Comparison of ENCODE assay signal across 8 mouse cellular contexts in genomic region chr11:79338621-79339020, GRCm38 (mm10). TPM values are rescaled to one million over a fixed set of nuclear protein-coding genes. Genes with fewer than 3 reads are reported as not detected.
DNase-seq lines count a peak whose midpoint lies in the region; ATAC-seq and TF ChIP-seq lines count a peak whose summit lies in the region.

No protein-coding gene starts in this region.

- peaks cover 20% of the 10 kb centered on the region for H3K27me3 ChIP-seq in E14TG2a.4 (ENCODE audit: insufficient read depth, low read length)
- no peaks in the 10 kb centered on the region for H3K27me3 ChIP-seq in forebrain, embryonic 16.5 days (replicated peaks; ENCODE audit: control insufficient read depth, insufficient read depth, low read length)
- no peaks in the 10 kb centered on the region for H3K27me3 ChIP-seq in liver, embryonic 11.5 days (replicated peaks; ENCODE audit: control insufficient read depth, insufficient read depth, low read length)
- H3K27me3 ChIP-seq in stomach, postnatal 0 days (ENCODE audit: control insufficient read depth, insufficient read depth, low read length), result no peaks in the 10 kb centered on the region

- no peak overlapping the region; the same call in 1 of the 2 replicates for H3K27ac ChIP-seq in forebrain, embryonic 16.5 days (ENCODE audit: low read length)
- no peak overlapping the region for H3K27ac ChIP-seq in liver, embryonic 11.5 days (ENCODE audit: low read depth, low read length)
- H3K27ac ChIP-seq in stomach, postnatal 0 days (replicated peaks), result peak overlapping the region; percentile 91; the same call in 1 of the 2 replicates

- no peaks in the 10 kb centered on the region for H3K36me3 ChIP-seq in E14TG2a.4 (ENCODE audit: insufficient read depth, low read length)
- no peaks in the 10 kb centered on the region for H3K36me3 ChIP-seq in forebrain, embryonic 16.5 days (ENCODE audit: control insufficient read depth, insufficient read depth)
- no peaks in the 10 kb centered on the region for H3K36me3 ChIP-seq in liver, embryonic 11.5 days (ENCODE audit: control insufficient read depth, insufficient read depth, low read length)
- H3K36me3 ChIP-seq in stomach, postnatal 0 days (ENCODE audit: control insufficient read depth, insufficient read depth, low read length), result no peaks in the 10 kb centered on the region; the same call in 1 of the 2 replicates

- peak overlapping the region; percentile 94 for H3K9ac ChIP-seq in forebrain, embryonic 16.5 days (replicated peaks; ENCODE audit: low read depth, low read length)
- peak overlapping the region; percentile 82 for H3K9ac ChIP-seq in liver, embryonic 11.5 days (ENCODE audit: low read depth, low read length)
- peak overlapping the region; percentile 96 for H3K9ac ChIP-seq in stomach, postnatal 0 days (ENCODE audit: low read length)

- no peak for TF ChIP-seq EP300 in stomach, postnatal 0 days (optimal IDR thresholded peaks at IDR 0.05)

- peak overlapping the region; percentile 72 for H3K4me2 ChIP-seq in forebrain, embryonic 16.5 days (ENCODE audit: low read length)
- peak overlapping the region; percentile 67 for H3K4me2 ChIP-seq in liver, embryonic 11.5 days
- H3K4me2 ChIP-seq in stomach, postnatal 0 days (replicated peaks; ENCODE audit: low read depth), result peak overlapping the region; percentile 77

- peak; percentile 7 for DNase-seq in cerebellum, adult 11-12 months
- no peak for DNase-seq in cerebellum, postnatal 4 days (ENCODE audit: low spot score in 2 of 2)
- DNase-seq in liver, embryonic 11.5 days (ENCODE audit: low spot score), result no peak
- no peak for DNase-seq in stomach, postnatal 0 days (ENCODE audit: low spot score)
- no peak for DNase-seq in left cerebral cortex, postnatal 10 days (ENCODE audit: extremely low spot score in 1 of 2, low spot score in 2 of 2)
- no peak for DNase-seq in right cerebral cortex, postnatal 10 days (ENCODE audit: low spot score in 2 of 2)

- intact Hi-C loops in left cerebral cortex, postnatal 10 days (cut with DNase I), result no loop called here

- peak overlapping the region; percentile 88 for H3K4me3 ChIP-seq in E14TG2a.4 (replicated peaks; ENCODE audit: low read length)
- H3K4me3 ChIP-seq in forebrain, embryonic 16.5 days (replicated peaks; ENCODE audit: low read length), result peak overlapping the region; percentile 96
- H3K4me3 ChIP-seq in liver, embryonic 11.5 days (ENCODE audit: low read depth, low read length), result peak overlapping the region; percentile 95
- H3K4me3 ChIP-seq in stomach, postnatal 0 days (ENCODE audit: low read depth, low read length), result peak overlapping the region; percentile 91

- no peak for TF ChIP-seq CTCF in E14TG2a.4 (conservative IDR thresholded peaks at IDR 0.05; ENCODE audit: low read length)
- TF ChIP-seq CTCF in stomach, postnatal 0 days (IDR thresholded peaks at IDR 0.05; ENCODE audit: low read depth), result no peak

- no peak for ATAC-seq in forebrain, embryonic 16.5 days
- ATAC-seq in liver, embryonic 11.5 days (replicated peaks; ENCODE audit: low FRiP score), result no peak
- no peak for ATAC-seq in stomach, postnatal 0 days (ENCODE audit: low FRiP score, low TSS enrichment)

- WGBS in forebrain, embryonic 16.5 days, result 50% methylated on average over 4 of the region's 4 CpGs
- 40% methylated on average over 4 of the region's 4 CpGs for WGBS in liver, embryonic 11.5 days
- WGBS in stomach, postnatal 0 days, result 50% methylated on average over 4 of the region's 4 CpGs

- H3K4me1 ChIP-seq in E14TG2a.4 (replicated peaks; ENCODE audit: low read depth, low read length), result peaks cover 21% of the 10 kb centered on the region
- H3K4me1 ChIP-seq in forebrain, embryonic 16.5 days (replicated peaks; ENCODE audit: control insufficient read depth, insufficient read depth, low read length), result peaks cover 13% of the 10 kb centered on the region
- H3K4me1 ChIP-seq in liver, embryonic 11.5 days (replicated peaks; ENCODE audit: control insufficient read depth, insufficient read depth, low read length), result peaks cover 6% of the 10 kb centered on the region; the same call in 1 of the 2 replicates
- H3K4me1 ChIP-seq in stomach, postnatal 0 days (replicated peaks; ENCODE audit: control insufficient read depth, insufficient read depth), result no peaks in the 10 kb centered on the region; the same call in 1 of the 2 replicates

- H3K9me3 ChIP-seq in E14TG2a.4 (ENCODE audit: low read length), result peaks cover 4% of the 10 kb centered on the region
- peaks cover 4% of the 10 kb centered on the region; the same call in 1 of the 2 replicates for H3K9me3 ChIP-seq in forebrain, embryonic 16.5 days (ENCODE audit: control insufficient read depth, low read length)
- H3K9me3 ChIP-seq in liver, embryonic 11.5 days (ENCODE audit: control insufficient read depth, low read length), result no peaks in the 10 kb centered on the region
- H3K9me3 ChIP-seq in stomach, postnatal 0 days (ENCODE audit: control insufficient read depth, low read length), result no peaks in the 10 kb centered on the region

RNA-seq across cellular contexts. Expression of gene Nf1, which starts 0.9 kb away (rescaled TPM):
- polyA plus RNA-seq in forebrain, embryonic 16.5 days (2015; fragmentation: Nextera tagmentation; extraction: Ambion mirVana), result 6.2 and 6.4 TPM in 2 replicates
- polyA plus RNA-seq in liver, embryonic 11.5 days (2014; fragmentation: Nextera tagmentation; extraction: Ambion mirVana), result 4.9 TPM in 2 replicates
- 2.6 and 3.2 TPM in 2 replicates for polyA plus RNA-seq in stomach, postnatal 0 days (2015; fragmentation: Nextera tagmentation; extraction: Ambion mirVana)
- total RNA-seq in left cerebral cortex, postnatal 10 days (2021), result 100 to 1,000 TPM; 111 to 118 TPM

RNA-seq across cellular contexts. Expression of gene Gm9964, which starts 41.9 kb away (rescaled TPM):
- polyA plus RNA-seq in forebrain, embryonic 16.5 days (2015; fragmentation: Nextera tagmentation; extraction: Ambion mirVana), result not detected in 2 replicates
- not detected in 2 replicates for polyA plus RNA-seq in liver, embryonic 11.5 days (2014; fragmentation: Nextera tagmentation; extraction: Ambion mirVana)
- polyA plus RNA-seq in stomach, postnatal 0 days (2015; fragmentation: Nextera tagmentation; extraction: Ambion mirVana), result not detected in 2 replicates
- total RNA-seq in left cerebral cortex, postnatal 10 days (2021), result 1 to 10 TPM in 1 of 2 experiments, under 1 TPM in 1; 0.66 to 1.0 TPM
